Mouse (Mus musculus): ENCODE data around the gene Foxk1.

- peak; percentile 27; the same call in 1 of the 2 replicates for TF ChIP-seq POLR2A (IDR thresholded peaks at IDR 0.05; ENCODE audit: borderline replicate concordance, control insufficient read depth, low read depth, low read length)
- TF ChIP-seq CTCF (IDR thresholded peaks at IDR 0.05; ENCODE audit: control insufficient read depth, insufficient read depth, low read length) = no peak
These were observed at the start of gene Foxk1 for GRCm38 (mm10) chr5:142400981-142401640.
